Mouse (Mus musculus): ENCODE measurements at regions not wholly inside any gene's neighbourhood (a gene's known extent, or its start where the extent isn't known, plus 50 kb on each side); places are given as distances from the start of the nearest gene placed in this dataset.

DNA sequence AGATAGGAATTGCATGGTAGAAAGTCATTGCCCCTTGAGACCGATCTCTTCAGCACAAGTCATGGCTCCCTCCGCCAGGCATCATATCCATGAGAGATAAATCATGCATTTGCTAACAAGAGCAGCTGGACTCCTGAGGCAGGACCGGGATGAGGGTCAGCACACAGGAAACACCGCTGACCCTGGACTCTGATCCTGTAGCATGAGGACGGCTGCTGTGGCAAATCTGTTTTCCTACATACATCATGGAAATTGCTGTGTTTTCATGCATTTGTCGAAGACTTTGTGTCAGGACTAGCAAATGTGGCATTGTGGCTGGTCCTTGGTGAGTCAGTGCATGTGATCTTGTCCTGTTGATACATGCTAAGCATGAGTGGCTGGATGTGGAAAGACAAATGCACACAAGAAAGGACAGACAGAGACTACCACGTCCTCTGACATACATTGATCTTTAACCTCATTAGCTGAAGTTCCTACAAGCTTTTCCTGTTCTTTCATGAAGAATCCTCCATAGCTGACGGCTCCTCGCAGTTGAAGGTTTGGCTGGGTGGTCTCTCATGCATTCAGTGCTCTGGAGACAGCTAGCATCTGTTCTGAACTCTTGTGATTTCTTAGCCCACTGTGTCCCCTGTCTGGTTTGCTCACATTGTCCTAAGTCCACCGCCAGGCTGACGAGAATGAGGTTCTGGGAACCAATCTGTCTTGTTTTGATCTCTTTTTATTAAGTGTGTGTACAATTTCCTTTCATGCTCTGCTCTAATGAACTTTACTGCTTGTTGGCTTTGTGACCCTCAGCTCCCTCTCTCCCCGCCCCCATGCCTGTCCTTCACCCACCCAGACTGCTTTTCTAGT, 90.8 kb upstream of the Ednra start:
- TF ChIP-seq CTCF (IDR thresholded peaks at IDR 0.05; ENCODE audit: insufficient read depth, low read depth, low read length) (no peak), POLR2A (IDR thresholded peaks at IDR 0.05; ENCODE audit: insufficient read depth, low read depth, low read length) (no peak)
- H3K4me1 ChIP-seq (ENCODE audit: control insufficient read depth, insufficient read depth, low read length), result no peaks in the 10 kb centered on the region
- 72% methylated on average over 12 of the region's 12 CpGs for WGBS
- H3K27ac ChIP-seq (ENCODE audit: insufficient read depth, low read depth, low read length), result no peak overlapping the region
- H3K4me3 ChIP-seq (ENCODE audit: insufficient read depth, low read depth, low read length), result no peak overlapping the region

GRCm38 (mm10) chr8:77815648-77815971, 91.3 kb upstream of the Ednra start:
- WGBS, result 72% methylated on average over 7 of the region's 7 CpGs
- TF ChIP-seq POLR2A (IDR thresholded peaks at IDR 0.05; ENCODE audit: insufficient read depth, low read depth, low read length) (no peak), CTCF (IDR thresholded peaks at IDR 0.05; ENCODE audit: insufficient read depth, low read depth, low read length) (no peak)
- Histone ChIP-seq H3K4me1 (ENCODE audit: control insufficient read depth, insufficient read depth, low read length) (no peaks in the 10 kb centered on the region), H3K4me3 (ENCODE audit: insufficient read depth, low read depth, low read length) (no peak overlapping the region), H3K27ac (ENCODE audit: insufficient read depth, low read depth, low read length) (no peak overlapping the region)

DNA sequence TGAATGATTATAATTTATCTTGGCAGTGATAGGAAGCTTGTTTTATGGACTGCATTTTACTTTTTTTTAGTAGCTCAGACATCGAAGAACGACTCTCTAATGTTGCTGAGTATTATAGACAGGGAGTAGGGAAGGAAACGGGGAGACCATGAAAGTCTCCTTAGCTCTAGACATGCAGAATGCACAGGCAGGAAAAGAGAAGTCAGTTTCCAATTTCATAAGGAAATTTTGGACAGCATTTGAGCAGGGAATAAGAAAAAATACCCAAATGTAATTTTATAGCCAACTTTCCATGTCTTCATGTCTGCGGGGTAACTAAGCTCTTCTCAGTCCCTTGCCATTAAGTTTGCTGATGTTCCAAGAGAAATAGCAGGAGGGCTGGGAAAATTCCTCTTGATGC, 92.0 kb upstream of the Ednra start:
- Histone ChIP-seq H3K4me1 (ENCODE audit: control insufficient read depth, insufficient read depth, low read length) (no peaks in the 10 kb centered on the region), H3K27ac (ENCODE audit: insufficient read depth, low read depth, low read length) (no peak overlapping the region), H3K4me3 (ENCODE audit: insufficient read depth, low read depth, low read length) (no peak overlapping the region)
- no peak for TF ChIP-seq POLR2A (IDR thresholded peaks at IDR 0.05; ENCODE audit: insufficient read depth, low read depth, low read length)
- WGBS, result 87% methylated on average over 4 of the region's 4 CpGs

GRCm38 (mm10) chr8:77825786-77826185, 101.5 kb upstream of the Ednra start:
- Histone ChIP-seq H3K4me1 (ENCODE audit: control insufficient read depth, insufficient read depth, low read length) (no peaks in the 10 kb centered on the region), H3K27ac (ENCODE audit: insufficient read depth, low read depth, low read length) (no peak overlapping the region), H3K4me3 (ENCODE audit: insufficient read depth, low read depth, low read length) (no peak overlapping the region)
- 43% methylated on average over 1 of the region's 1 CpGs for WGBS
- TF ChIP-seq POLR2A (IDR thresholded peaks at IDR 0.05; ENCODE audit: insufficient read depth, low read depth, low read length), result no peak
- no peak for TF ChIP-seq CTCF (IDR thresholded peaks at IDR 0.05; ENCODE audit: insufficient read depth, low read depth, low read length)

- no peaks in the 10 kb centered on the region for H3K4me1 ChIP-seq (ENCODE audit: control insufficient read depth, insufficient read depth, low read length)
- WGBS, result 66% methylated on average over 2 of the region's 2 CpGs
- no peak overlapping the region for H3K4me3 ChIP-seq (ENCODE audit: insufficient read depth, low read depth, low read length)
- H3K27ac ChIP-seq (ENCODE audit: insufficient read depth, low read depth, low read length), result no peak overlapping the region
- TF ChIP-seq CTCF (IDR thresholded peaks at IDR 0.05; ENCODE audit: insufficient read depth, low read depth, low read length) (no peak), POLR2A (IDR thresholded peaks at IDR 0.05; ENCODE audit: insufficient read depth, low read depth, low read length) (no peak)
Measured at GRCm38 (mm10) chr8:77826255-77826654, 102.0 kb upstream of the Ednra start.

DNA sequence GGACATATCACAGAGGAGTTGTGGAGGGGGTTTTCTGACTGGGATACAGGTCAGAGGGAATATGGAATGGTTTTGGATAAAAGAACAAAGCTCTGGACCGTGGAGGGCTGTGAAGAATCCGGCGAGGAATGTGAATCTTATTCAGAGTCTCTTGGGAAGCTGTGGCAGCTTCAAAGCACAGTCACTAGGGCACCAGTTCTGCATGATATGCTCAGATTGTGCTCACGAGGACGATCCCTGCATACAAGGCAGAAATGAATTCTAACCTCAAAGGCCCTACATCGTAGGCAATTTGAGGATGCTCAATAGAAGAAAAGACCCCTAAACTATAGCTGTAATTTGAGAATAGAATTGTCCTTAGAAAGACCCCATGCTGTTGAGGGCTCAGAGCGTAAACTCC, 103.8 kb upstream of the Ednra start:
- Histone ChIP-seq H3K4me1 (ENCODE audit: control insufficient read depth, insufficient read depth, low read length) (no peaks in the 10 kb centered on the region), H3K27ac (ENCODE audit: insufficient read depth, low read depth, low read length) (no peak overlapping the region), H3K4me3 (ENCODE audit: insufficient read depth, low read depth, low read length) (no peak overlapping the region)
- 53% methylated on average over 7 of the region's 7 CpGs for WGBS
- TF ChIP-seq POLR2A (IDR thresholded peaks at IDR 0.05; ENCODE audit: insufficient read depth, low read depth, low read length) (no peak), CTCF (IDR thresholded peaks at IDR 0.05; ENCODE audit: insufficient read depth, low read depth, low read length) (no peak)

- TF ChIP-seq CTCF (IDR thresholded peaks at IDR 0.05; ENCODE audit: insufficient read depth, low read depth, low read length) (no peak), POLR2A (IDR thresholded peaks at IDR 0.05; ENCODE audit: insufficient read depth, low read depth, low read length) (no peak)
- Histone ChIP-seq H3K27ac (ENCODE audit: insufficient read depth, low read depth, low read length) (no peak overlapping the region), H3K4me1 (ENCODE audit: control insufficient read depth, insufficient read depth, low read length) (no peaks in the 10 kb centered on the region), H3K4me3 (ENCODE audit: insufficient read depth, low read depth, low read length) (no peak overlapping the region)
- 66% methylated on average over 5 of the region's 5 CpGs for WGBS
Measured at GRCm38 (mm10) chr8:77829126-77829748, 105.0 kb upstream of the Ednra start.

GRCm38 (mm10) chr8:77829764-77830163, 105.5 kb upstream of the Ednra start:
- H3K4me3 ChIP-seq (ENCODE audit: insufficient read depth, low read depth, low read length), result no peak overlapping the region
- no peaks in the 10 kb centered on the region for H3K4me1 ChIP-seq (ENCODE audit: control insufficient read depth, insufficient read depth, low read length)
- H3K27ac ChIP-seq (ENCODE audit: insufficient read depth, low read depth, low read length), result no peak overlapping the region
- WGBS, result 87% methylated on average over 5 of the region's 5 CpGs
- TF ChIP-seq CTCF (IDR thresholded peaks at IDR 0.05; ENCODE audit: insufficient read depth, low read depth, low read length) (no peak), POLR2A (IDR thresholded peaks at IDR 0.05; ENCODE audit: insufficient read depth, low read depth, low read length) (no peak)

DNA sequence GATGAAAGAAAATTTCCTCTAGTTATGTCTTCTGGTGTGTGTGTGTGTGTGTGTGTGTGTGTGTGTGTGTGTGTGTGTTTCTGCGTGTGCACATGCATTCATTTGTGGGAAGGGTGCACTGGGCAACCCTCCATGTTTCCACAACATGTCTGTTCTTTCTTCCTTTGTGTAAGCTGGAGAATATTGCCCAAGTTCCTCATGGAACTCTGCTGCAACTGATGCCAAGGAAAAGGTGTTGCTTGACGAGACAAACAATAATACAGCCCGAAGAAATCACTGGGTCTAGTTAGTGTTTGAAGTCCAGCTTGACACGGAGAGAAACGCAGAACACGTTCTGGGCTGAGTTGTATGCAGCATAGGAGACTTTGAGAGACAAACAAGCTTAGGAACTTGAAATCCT, 110.0 kb upstream of the Ednra start:
- H3K4me1 ChIP-seq (ENCODE audit: control insufficient read depth, insufficient read depth, low read length), result no peaks in the 10 kb centered on the region
- 65% methylated on average over 6 of the region's 6 CpGs for WGBS
- TF ChIP-seq CTCF (IDR thresholded peaks at IDR 0.05; ENCODE audit: insufficient read depth, low read depth, low read length) (no peak), POLR2A (IDR thresholded peaks at IDR 0.05; ENCODE audit: insufficient read depth, low read depth, low read length) (no peak)
- H3K27ac ChIP-seq (ENCODE audit: insufficient read depth, low read depth, low read length), result no peak overlapping the region
- no peak overlapping the region for H3K4me3 ChIP-seq (ENCODE audit: insufficient read depth, low read depth, low read length)

Measured in olfactory bulb, adult 2 months (tissue).